Mouse (Mus musculus): Measurements from ENCODE around the gene Ybey. TPM values are rescaled to one million over a fixed set of nuclear protein-coding genes. Genes with fewer than 3 reads are reported as not detected.

Ybey gene
- polyA plus RNA-seq, 1 experiment from 2014 or later, result 10.1 TPM

- no peak for DNase-seq (ENCODE audit: low spot score)
- no peaks in the 10 kb centered on the region for H3K27me3 ChIP-seq (ENCODE audit: low read depth, poor library complexity, severe bottlenecking)
- H3K9me3 ChIP-seq (replicated peaks), result no peaks in the 10 kb centered on the region
- 91% methylated on average over 13 of the region's 13 CpGs for WGBS
- H3K36me3 ChIP-seq, result peaks cover 98% of the 10 kb centered on the region
- no peak overlapping the region for H3K4me3 ChIP-seq
- H3K27ac ChIP-seq (replicated peaks), result no peak overlapping the region
- no peaks in the 10 kb centered on the region for H3K4me1 ChIP-seq
Observed at GRCm38 (mm10) chr10:76480851-76481250, 11.9 kb upstream of the Ybey start.

GRCm38 (mm10) chr10:76473759-76474158 is 4.8 kb upstream of the Ybey start:
- no peak for DNase-seq (ENCODE audit: low spot score)
- H3K4me1 ChIP-seq, result peaks cover 3% of the 10 kb centered on the region
- no peak overlapping the region for H3K27ac ChIP-seq (replicated peaks)
- H3K36me3 ChIP-seq, result peaks cover 87% of the 10 kb centered on the region
- 90% methylated on average over 5 of the region's 5 CpGs for WGBS
- H3K9me3 ChIP-seq (replicated peaks), result no peaks in the 10 kb centered on the region
- H3K27me3 ChIP-seq (ENCODE audit: low read depth, poor library complexity, severe bottlenecking), result no peaks in the 10 kb centered on the region
- no peak overlapping the region for H3K4me3 ChIP-seq

GRCm38 (mm10) chr10:76462721-76463120 is 6.2 kb downstream of the Ybey start:
- DNase-seq (ENCODE audit: low spot score), result no peak
- Histone ChIP-seq H3K4me3 (no peak overlapping the region), H3K27ac (replicated peaks) (no peak overlapping the region), H3K27me3 (ENCODE audit: low read depth, poor library complexity, severe bottlenecking) (no peaks in the 10 kb centered on the region), H3K9me3 (replicated peaks) (peaks cover 24% of the 10 kb centered on the region), H3K36me3 (peaks cover 44% of the 10 kb centered on the region), H3K4me1 (peaks cover 4% of the 10 kb centered on the region)
- WGBS, result 87% methylated on average over 6 of the region's 6 CpGs

- Histone ChIP-seq H3K36me3 (peaks cover 44% of the 10 kb centered on the region), H3K27ac (replicated peaks) (no peak overlapping the region), H3K27me3 (ENCODE audit: low read depth, poor library complexity, severe bottlenecking) (no peaks in the 10 kb centered on the region), H3K9me3 (replicated peaks) (peaks cover 27% of the 10 kb centered on the region), H3K4me1 (no peaks in the 10 kb centered on the region), H3K4me3 (no peak overlapping the region)
- no peak for DNase-seq (ENCODE audit: low spot score)
- WGBS, result 93% methylated on average over 7 of the region's 7 CpGs
Observed at GRCm38 (mm10) chr10:76462312-76462711, 6.6 kb downstream of the Ybey start.

GRCm38 (mm10) chr10:76461255-76461654 is 7.7 kb downstream of the Ybey start:
- WGBS, result 84% methylated on average over 1 of the region's 1 CpGs
- no peak for DNase-seq (ENCODE audit: low spot score)
- Histone ChIP-seq H3K4me3 (no peak overlapping the region), H3K4me1 (no peaks in the 10 kb centered on the region), H3K36me3 (peaks cover 42% of the 10 kb centered on the region), H3K27ac (replicated peaks) (no peak overlapping the region), H3K9me3 (replicated peaks) (peaks cover 27% of the 10 kb centered on the region), H3K27me3 (ENCODE audit: low read depth, poor library complexity, severe bottlenecking) (no peaks in the 10 kb centered on the region)

GRCm38 (mm10) chr10:76455289-76455688 is 13.6 kb downstream of the Ybey start:
- Histone ChIP-seq H3K4me1 (no peaks in the 10 kb centered on the region), H3K27ac (replicated peaks) (no peak overlapping the region), H3K4me3 (no peak overlapping the region), H3K27me3 (ENCODE audit: low read depth, poor library complexity, severe bottlenecking) (no peaks in the 10 kb centered on the region), H3K9me3 (replicated peaks) (peaks cover 23% of the 10 kb centered on the region), H3K36me3 (peaks cover 5% of the 10 kb centered on the region)
- DNase-seq (ENCODE audit: low spot score), result peak; percentile 38
- WGBS, result 62% methylated on average over 5 of the region's 5 CpGs

- no peak for DNase-seq (ENCODE audit: low spot score)
- Histone ChIP-seq H3K27me3 (ENCODE audit: low read depth, poor library complexity, severe bottlenecking) (no peaks in the 10 kb centered on the region), H3K36me3 (no peaks in the 10 kb centered on the region), H3K9me3 (replicated peaks) (no peaks in the 10 kb centered on the region), H3K27ac (replicated peaks) (no peak within 1 kb of the TSS), H3K4me3 (no peak within 1 kb of the TSS), H3K4me1 (peaks cover 1% of the 10 kb centered on the region)
- WGBS, result 67% methylated on average over 5 of the region's 5 CpGs
Observed at GRCm38 (mm10) chr10:76448851-76449250, 20.1 kb downstream of the Ybey start, which contains the start of gene 2610028H24Rik. 2610028H24Rik (plus strand) TSS chr10:76449081.

GRCm38 (mm10) chr10:76447406-76448229 is 21.3 kb downstream of the Ybey start:
- Histone ChIP-seq H3K27me3 (ENCODE audit: low read depth, poor library complexity, severe bottlenecking) (no peaks in the 10 kb centered on the region), H3K36me3 (no peaks in the 10 kb centered on the region), H3K4me1 (peaks cover 10% of the 10 kb centered on the region), H3K4me3 (no peak overlapping the region), H3K9me3 (replicated peaks) (no peaks in the 10 kb centered on the region), H3K27ac (replicated peaks) (no peak overlapping the region)
- 85% methylated on average over 15 of the region's 15 CpGs for WGBS
- no peak for DNase-seq (ENCODE audit: low spot score)

- no peak overlapping the region for H3K27ac ChIP-seq (replicated peaks)
- 0 out of 2 replicates have a peak, but pooled peaks cover 3% of the 10 kb centered on the region for H3K36me3 ChIP-seq
- no peak for DNase-seq (ENCODE audit: low spot score)
- 82% methylated on average over 4 of the region's 4 CpGs for WGBS
- H3K27me3 ChIP-seq (ENCODE audit: low read depth, poor library complexity, severe bottlenecking), result no peaks in the 10 kb centered on the region
- H3K4me3 ChIP-seq, result no peak overlapping the region
- no peaks in the 10 kb centered on the region for H3K9me3 ChIP-seq (replicated peaks)
- peaks cover 18% of the 10 kb centered on the region for H3K4me1 ChIP-seq
Observed at GRCm38 (mm10) chr10:76445996-76446681, 22.8 kb downstream of the Ybey start.

GRCm38 (mm10) chr10:76442178-76443088 is 26.5 kb downstream of the Ybey start, which contains the start of gene Pcnt:
Pcnt (minus strand) TSS chr10:76442786.
- Histone ChIP-seq H3K27me3 (ENCODE audit: low read depth, poor library complexity, severe bottlenecking) (no peaks in the 10 kb centered on the region), H3K27ac (replicated peaks) (peak within 1 kb of the TSS; percentile 94), H3K4me1 (peaks cover 24% of the 10 kb centered on the region), H3K9me3 (replicated peaks) (no peaks in the 10 kb centered on the region), H3K4me3 (peak within 1 kb of the TSS; percentile 88), H3K36me3 (peaks cover 33% of the 10 kb centered on the region)
- WGBS, result under 1% methylated on average over 78 of the region's 78 CpGs
- DNase-seq (ENCODE audit: low spot score), result peak; percentile 97

GRCm38 (mm10) chr10:76440281-76440680 is 28.6 kb downstream of the Ybey start, which contains the start of gene AC141477.1:
AC141477.1 (minus strand) TSS chr10:76440444.
- no peak for DNase-seq (ENCODE audit: low spot score)
- H3K36me3 ChIP-seq, result peaks cover 54% of the 10 kb centered on the region
- H3K4me1 ChIP-seq, result peaks cover 24% of the 10 kb centered on the region
- H3K27me3 ChIP-seq (ENCODE audit: low read depth, poor library complexity, severe bottlenecking), result no peaks in the 10 kb centered on the region
- no peaks in the 10 kb centered on the region for H3K9me3 ChIP-seq (replicated peaks)
- H3K27ac ChIP-seq (replicated peaks), result no peak within 1 kb of the TSS
- 95% methylated on average over 17 of the region's 17 CpGs for WGBS
- peak within 1 kb of the TSS; percentile 88 for H3K4me3 ChIP-seq

All from midbrain, embryonic 10.5 days (tissue).